Mouse (Mus musculus) liver, adult 2 months (tissue): ENCODE measurements around the gene Syngap1. TPM values are rescaled to one million over a fixed set of nuclear protein-coding genes. Genes with fewer than 3 reads are reported as not detected.
A peak's percentile ranks its signal among the peaks of the same experiment; 100 is the strongest.

Source experiments
- DNase-seq: peaks from one replicate; pipeline ENCODE4 v3.0.0-alpha.2; 2011; ENCODE audit warnings: low read depth, low spot score; ENCODE audit errors: extremely low read depth
- H3K27ac ChIP-seq: fragments of 200-500 bp; replicated peaks from 2 replicates; pipeline ENCODE4 v1.5.1; 2012; ENCODE audit warnings: low read depth, mild to moderate bottlenecking, control low read depth, inconsistent platforms, low read length; ENCODE audit not compliant: insufficient read depth
- H3K27me3 ChIP-seq: fragments of 200-500 bp; 2 replicates; pipeline ENCODE4 v1.6.1; 2012; ENCODE audit warnings: mild to moderate bottlenecking, moderate library complexity, low read length, inconsistent platforms; ENCODE audit not compliant: control insufficient read depth, insufficient read depth
- H3K36me3 ChIP-seq: fragments of 200-500 bp; 2 replicates; pipeline ENCODE4 v1.6.1; 2012; ENCODE audit warnings: low read length, inconsistent platforms; ENCODE audit not compliant: control insufficient read depth, insufficient read depth
- H3K4me1 ChIP-seq: fragments of 200-500 bp; 2 replicates; pipeline ENCODE4 v1.6.1; 2011; ENCODE audit warnings: low read length; ENCODE audit not compliant: control insufficient read depth, insufficient read depth
- H3K4me3 ChIP-seq: fragments of 200-500 bp; 2 replicates; pipeline ENCODE4 v1.5.1; 2011; ENCODE audit warnings: low read depth, mild to moderate bottlenecking, control low read depth, low read length, moderate library complexity; ENCODE audit not compliant: insufficient read depth
- H3K79me2 ChIP-seq: fragments of 200-500 bp; 2 replicates; pipeline ENCODE4 v1.6.1; 2012; ENCODE audit warnings: inconsistent platforms, mild to moderate bottlenecking, low read length, moderate library complexity; ENCODE audit not compliant: control insufficient read depth, insufficient read depth
- H3K9ac ChIP-seq: fragments of 200-500 bp; 2 replicates; pipeline ENCODE4 v1.6.1; 2012; ENCODE audit warnings: low read depth, mild to moderate bottlenecking, control low read depth, inconsistent platforms, low read length
- CTCF ChIP-seq: fragments of 200-500 bp; IDR thresholded peaks from 2 replicates; pipeline ENCODE4 v1.5.1; 2011; ENCODE audit warnings: low read depth, low read length, control low read depth
- POLR2A ChIP-seq: fragments of 200-500 bp; IDR thresholded peaks from 2 replicates; pipeline ENCODE4 v1.6.1; 2011; ENCODE audit warnings: low read length, control low read depth; ENCODE audit not compliant: insufficient read depth; ENCODE audit errors: extremely low read depth
- WGBS: fragments of 180-500 bp; shearing (Covaris S2); methylation state at CpG from one replicate; pipeline ENCODE4 v1.1.7; 2018; 5-methylcytosine and 5-hydroxymethylcytosine counted together
- polyA plus RNA-seq: library from polyadenylated mRNA; depleted of rRNA; stranded (reverse); fragments of >200 nt; gene quantifications from 2 replicates; pipeline ENCODE4 v1.2.3, GENCODE M21; 2012; rRNA removed
- total RNA-seq: library from RNA; depleted of rRNA; stranded (reverse); fragments of >200 nt; gene quantifications from 2 replicates; pipeline ENCODE4 v1.2.3, GENCODE M21; 2014; rRNA removed

The Syngap1 gene
- total and polyA plus RNA-seq, 2 experiments, result 0.92 to 2.3 TPM

- 49% methylated on average over 12 of the region's 12 CpGs for WGBS
- peak; percentile 28 for DNase-seq
- H3K27ac ChIP-seq, result no peak overlapping the region
These were observed 77.6 kb downstream of the Syngap1 start for GRCm38 (mm10) chr17:27018555-27019196.

GRCm38 (mm10) chr17:27021076-27021475 is 80.0 kb downstream of the Syngap1 start:
- TF ChIP-seq POLR2A, result no peak
- TF ChIP-seq CTCF, result no peak
- WGBS, result 90% methylated on average over 14 of the region's 14 CpGs

More at GRCm38 (mm10) chr17:27018555-27019196, 77.6 kb downstream of the Syngap1 start:
- Histone ChIP-seq H3K36me3 (no peaks in the 10 kb centered on the region; the same call in 1 of the 2 replicates), H3K79me2 (no peaks in the 10 kb centered on the region), H3K4me3 (peak overlapping the region; percentile 73; the same call in 1 of the 2 replicates), H3K4me1 (peaks cover 5% of the 10 kb centered on the region; the same call in 1 of the 2 replicates), H3K9ac (peak overlapping the region; percentile 1), H3K27me3 (no peaks in the 10 kb centered on the region)
- TF ChIP-seq POLR2A, result no peak
- no peak for TF ChIP-seq CTCF

GRCm38 (mm10) chr17:27021736-27022135 is 80.7 kb downstream of the Syngap1 start:
- no peaks in the 10 kb centered on the region for H3K27me3 ChIP-seq
- peaks cover 2% of the 10 kb centered on the region; the same call in 1 of the 2 replicates for H3K36me3 ChIP-seq

More at GRCm38 (mm10) chr17:27021076-27021475, 80.0 kb downstream of the Syngap1 start:
- no peak overlapping the region for H3K27ac ChIP-seq
- no peak for DNase-seq
- H3K4me1 ChIP-seq, result peaks cover 5% of the 10 kb centered on the region; the same call in 1 of the 2 replicates
- 0 out of 2 replicates have a peak, but pooled peaks cover under 1% of the 10 kb centered on the region for H3K79me2 ChIP-seq
- H3K27me3 ChIP-seq, result no peaks in the 10 kb centered on the region
- H3K4me3 ChIP-seq, result no peak overlapping the region
- peaks cover 2% of the 10 kb centered on the region; the same call in 1 of the 2 replicates for H3K36me3 ChIP-seq
- no peak overlapping the region for H3K9ac ChIP-seq

More at GRCm38 (mm10) chr17:27021736-27022135, 80.7 kb downstream of the Syngap1 start:
- 0 out of 2 replicates have a peak, but pooled peaks cover 2% of the 10 kb centered on the region for H3K79me2 ChIP-seq
- H3K9ac ChIP-seq, result no peak overlapping the region
- 79% methylated on average over 9 of the region's 9 CpGs for WGBS
- H3K27ac ChIP-seq, result no peak overlapping the region
- TF ChIP-seq CTCF, result no peak
- no peak for TF ChIP-seq POLR2A
- no peak overlapping the region for H3K4me3 ChIP-seq
- H3K4me1 ChIP-seq, result peaks cover 5% of the 10 kb centered on the region; the same call in 1 of the 2 replicates
- DNase-seq, result no peak

Other genes starting within 250 kb of the Syngap1 start
- gene Crebrf, start 225.6 kb upstream of the Syngap1 start, total RNA-seq, result 28.2 and 37.0 TPM in 2 replicates
- gene Crebrf, start 225.6 kb upstream of the Syngap1 start, polyA plus RNA-seq, result 1.4 and 1.5 TPM in 2 replicates
- 22.8 and 25.2 TPM in 2 replicates for gene Bnip1, start 160.2 kb upstream of the Syngap1 start, total RNA-seq
- gene Bnip1, start 160.2 kb upstream of the Syngap1 start, polyA plus RNA-seq, result 17.5 and 18.4 TPM in 2 replicates
- gene Nkx2-5, start 96.2 kb upstream of the Syngap1 start, total RNA-seq, result not detected in 2 replicates
- not detected in 2 replicates for gene Nkx2-5, start 96.2 kb upstream of the Syngap1 start, polyA plus RNA-seq
- 0.47 and 0.55 TPM in 2 replicates for gene Kifc5b, start 24.2 kb upstream of the Syngap1 start, total RNA-seq
- gene Kifc5b, start 24.2 kb upstream of the Syngap1 start, polyA plus RNA-seq, result 0.45 and 0.50 TPM in 2 replicates
- 4.2 and 5.6 TPM in 2 replicates for gene Phf1, start 8.2 kb upstream of the Syngap1 start, total RNA-seq
- 22.0 and 35.0 TPM in 2 replicates for gene Phf1, start 8.2 kb upstream of the Syngap1 start, polyA plus RNA-seq
- gene Cuta, start 1.7 kb upstream of the Syngap1 start, total RNA-seq, result 19.6 and 21.4 TPM in 2 replicates
- gene Cuta, start 1.7 kb upstream of the Syngap1 start, polyA plus RNA-seq, result 126 and 129 TPM in 2 replicates
- 3.3 and 4.1 TPM in 2 replicates for gene Zbtb9, start 31.9 kb downstream of the Syngap1 start, total RNA-seq
- 3.6 and 4.6 TPM in 2 replicates for gene Zbtb9, start 31.9 kb downstream of the Syngap1 start, polyA plus RNA-seq
- gene Bak1, start 87.8 kb downstream of the Syngap1 start, total RNA-seq, result 5.1 and 5.6 TPM in 2 replicates
- 21.6 and 23.1 TPM in 2 replicates for gene Bak1, start 87.8 kb downstream of the Syngap1 start, polyA plus RNA-seq
- gene Itpr3, start 116.1 kb downstream of the Syngap1 start, total RNA-seq, result 1.1 and 1.5 TPM in 2 replicates
- gene Itpr3, start 116.1 kb downstream of the Syngap1 start, polyA plus RNA-seq, result 0.76 and 1.0 TPM in 2 replicates
- gene Uqcc2, start 192.7 kb downstream of the Syngap1 start, total RNA-seq, result 115 and 135 TPM in 2 replicates
- gene Uqcc2, start 192.7 kb downstream of the Syngap1 start, polyA plus RNA-seq, result 78.9 and 101 TPM in 2 replicates
- 0.13 TPM in 1 of 2 replicates, not detected in the other for gene Ip6k3, start 226.5 kb downstream of the Syngap1 start, total RNA-seq
- not detected in 2 replicates for gene Ip6k3, start 226.5 kb downstream of the Syngap1 start, polyA plus RNA-seq